Mouse (Mus musculus) ovary, adult 18-20 months (tissue): ENCODE measurements around the gene Kncn.
A peak's percentile ranks its signal among the peaks of the same experiment; 100 is the strongest.

Experiments used
- DNase-seq: peaks from one replicate; pipeline ENCODE4 v3.0.0; 2022; ENCODE audit warnings: low spot score, mixed read lengths

The Kncn gene

GRCm38 (mm10) chr4:115878828-115879227 is 5.4 kb upstream of the Kncn start:
- DNase-seq, result no peak

GRCm38 (mm10) chr4:115881183-115881582 is 3.0 kb upstream of the Kncn start:
- no peak for DNase-seq

GRCm38 (mm10) chr4:115882195-115882594 is 2.0 kb upstream of the Kncn start:
- DNase-seq, result no peak

GRCm38 (mm10) chr4:115885846-115886245 is 1.6 kb downstream of the Kncn start:
- no peak for DNase-seq

- DNase-seq, result no peak
Observed at GRCm38 (mm10) chr4:115886875-115887274, 2.7 kb downstream of the Kncn start.

GRCm38 (mm10) chr4:115890066-115890465 is 5.9 kb downstream of the Kncn start:
- no peak for DNase-seq

GRCm38 (mm10) chr4:115890553-115890952 is 6.4 kb downstream of the Kncn start, which contains the start of gene 6430628N08Rik:
TSS of gene 6430628N08Rik (plus strand) at chr4:115890665.
- no peak for DNase-seq

- DNase-seq, result no peak
Observed at GRCm38 (mm10) chr4:115894281-115894680, 10.1 kb downstream of the Kncn start.

- no peak for DNase-seq
Observed at GRCm38 (mm10) chr4:115897901-115898631, 13.9 kb downstream of the Kncn start.

- DNase-seq, result peak; percentile 12
Observed at GRCm38 (mm10) chr4:115902816-115903215, 18.6 kb downstream of the Kncn start.

- DNase-seq, result no peak
Observed at GRCm38 (mm10) chr4:115904375-115904774, 20.2 kb downstream of the Kncn start.

- DNase-seq, result no peak
Observed at GRCm38 (mm10) chr4:115905701-115906100, 21.5 kb downstream of the Kncn start.

- DNase-seq, result no peak
Observed at GRCm38 (mm10) chr4:115906791-115907190, 22.6 kb downstream of the Kncn start.

- DNase-seq, result no peak
Observed at GRCm38 (mm10) chr4:115907994-115908393, 23.8 kb downstream of the Kncn start.

- DNase-seq, result peak; percentile 26
Observed at GRCm38 (mm10) chr4:115908641-115909040, 24.4 kb downstream of the Kncn start.

- DNase-seq, result no peak
Observed at GRCm38 (mm10) chr4:115911586-115911985, 27.4 kb downstream of the Kncn start.

GRCm38 (mm10) chr4:115919911-115920310 is 35.7 kb downstream of the Kncn start:
- DNase-seq, result no peak

- no peak for DNase-seq
Observed at GRCm38 (mm10) chr4:115922688-115923087, 38.5 kb downstream of the Kncn start.

GRCm38 (mm10) chr4:115923262-115923880 is 39.2 kb downstream of the Kncn start:
- DNase-seq, result no peak

GRCm38 (mm10) chr4:115927637-115928036 is 43.4 kb downstream of the Kncn start:
- no peak for DNase-seq

GRCm38 (mm10) chr4:115931556-115932088 is 47.4 kb downstream of the Kncn start:
- no peak for DNase-seq

- no peak for DNase-seq
Observed at GRCm38 (mm10) chr4:115935835-115936581, 51.8 kb downstream of the Kncn start.

- no peak for DNase-seq
Observed at GRCm38 (mm10) chr4:115936646-115937045, 52.4 kb downstream of the Kncn start.
